Mouse (Mus musculus) mouse embryonic stem cell (cell line): Measurements from ENCODE around the gene Gm26657.

Experiments
- in situ Hi-C, 2 experiments: fragments of 300-500 bp; cut with MboI; formaldehyde crosslinking; loops; 1 replicate in 1 of 2; 3 replicates in 1 of 2; pipeline ENCODE4 v1.14.3; 2019 to 2020; ENCODE audit warnings: low sequenced_read_pairs in 2 of 2, low pct_unique_long_range_greater_than_20kb in 1 of 2, mixed read lengths in 1 of 2; ENCODE audit not compliant: unreplicated experiment in 1 of 2

The Gm26657 gene

DNA sequence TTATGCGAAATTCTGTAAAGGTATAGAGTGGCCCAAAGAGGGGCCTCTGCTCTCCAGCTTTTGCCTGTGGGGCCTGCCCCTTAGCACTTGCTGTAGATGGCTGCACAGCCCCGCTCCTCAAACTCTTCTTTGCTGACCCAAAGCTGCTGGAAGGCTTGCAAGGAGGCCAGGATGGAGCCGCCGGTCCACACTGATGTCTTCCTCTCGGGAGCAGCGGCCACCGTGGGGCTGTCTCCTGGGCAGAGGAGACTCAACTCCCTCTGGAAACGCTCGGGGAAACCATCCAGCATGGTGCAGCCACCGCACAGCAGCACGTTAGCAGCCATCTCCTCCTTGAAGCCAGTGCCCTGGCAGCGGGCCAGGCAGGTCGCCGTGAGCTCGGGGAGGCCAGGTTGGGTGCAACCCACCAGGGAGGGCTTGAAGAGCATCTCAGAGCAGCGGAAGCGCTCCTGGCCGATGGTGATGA lies at the start of gene Gm26657:
Gene Gm26657, plus strand, starts transcription at position 51 of the 466 bp plus-strand sequence.
- in situ Hi-C loops, result no loop called here

- in situ Hi-C loops, result loop anchor here in 1 of 2 experiments (25.0 kb wide), 1 partner anchor 209 kb away; no protein-coding TSS in a partner anchor
Observed at GRCm38 (mm10) chr4:56696401-56696800, 43.5 kb upstream of the Gm26657 start.

GRCm38 (mm10) chr4:56698671-56699070 lies 41.2 kb upstream of the Gm26657 start:
- in situ Hi-C loops, result loop anchor here in 1 of 2 experiments (25.0 kb wide), 1 partner anchor 211 kb away; no protein-coding TSS in a partner anchor

GRCm38 (mm10) chr4:56702234-56702633 lies 37.6 kb upstream of the Gm26657 start:
- in situ Hi-C loops, result no loop called here

DNA sequence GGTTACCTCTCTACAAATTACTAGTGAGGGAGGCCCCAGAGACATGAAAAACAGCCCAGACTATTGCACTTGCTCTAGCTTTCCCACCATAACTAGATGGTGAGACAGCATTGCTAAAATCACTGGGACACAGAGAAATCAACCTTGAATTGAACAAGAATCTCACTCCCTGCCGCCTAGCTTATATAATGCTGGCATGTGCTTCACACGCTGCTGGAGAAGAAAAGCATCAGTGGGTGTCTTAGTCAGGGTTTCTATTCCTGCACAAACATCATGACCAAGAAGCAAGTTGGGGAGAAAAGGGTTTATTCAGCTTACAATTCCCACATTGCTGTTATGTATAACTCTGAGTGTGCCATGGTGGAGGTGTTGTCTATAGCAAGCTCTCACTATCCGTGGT lies 26.7 kb upstream of the Gm26657 start:
- in situ Hi-C loops, result no loop called here

GRCm38 (mm10) chr4:56716801-56717200 lies 23.1 kb upstream of the Gm26657 start:
- in situ Hi-C loops, result no loop called here

DNA sequence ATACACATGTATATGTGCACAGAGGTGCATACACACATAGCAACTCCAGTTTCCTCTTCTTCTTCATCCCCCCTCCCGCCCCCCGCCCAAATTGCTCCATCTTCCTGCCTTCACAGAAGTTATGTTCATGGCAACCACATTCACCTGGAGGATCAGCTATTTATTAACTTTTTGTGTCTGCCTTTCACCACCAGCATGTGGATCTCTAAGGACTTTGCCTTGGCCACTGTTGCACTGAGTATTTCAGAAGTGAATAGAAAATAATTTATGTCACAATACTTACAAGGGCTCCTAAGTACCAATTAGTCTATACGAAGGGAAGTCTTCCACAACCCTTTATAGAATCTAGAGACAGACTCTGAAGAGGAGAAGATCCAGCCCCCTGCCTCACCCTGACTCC lies 21.9 kb upstream of the Gm26657 start:
- in situ Hi-C loops, result no loop called here

DNA sequence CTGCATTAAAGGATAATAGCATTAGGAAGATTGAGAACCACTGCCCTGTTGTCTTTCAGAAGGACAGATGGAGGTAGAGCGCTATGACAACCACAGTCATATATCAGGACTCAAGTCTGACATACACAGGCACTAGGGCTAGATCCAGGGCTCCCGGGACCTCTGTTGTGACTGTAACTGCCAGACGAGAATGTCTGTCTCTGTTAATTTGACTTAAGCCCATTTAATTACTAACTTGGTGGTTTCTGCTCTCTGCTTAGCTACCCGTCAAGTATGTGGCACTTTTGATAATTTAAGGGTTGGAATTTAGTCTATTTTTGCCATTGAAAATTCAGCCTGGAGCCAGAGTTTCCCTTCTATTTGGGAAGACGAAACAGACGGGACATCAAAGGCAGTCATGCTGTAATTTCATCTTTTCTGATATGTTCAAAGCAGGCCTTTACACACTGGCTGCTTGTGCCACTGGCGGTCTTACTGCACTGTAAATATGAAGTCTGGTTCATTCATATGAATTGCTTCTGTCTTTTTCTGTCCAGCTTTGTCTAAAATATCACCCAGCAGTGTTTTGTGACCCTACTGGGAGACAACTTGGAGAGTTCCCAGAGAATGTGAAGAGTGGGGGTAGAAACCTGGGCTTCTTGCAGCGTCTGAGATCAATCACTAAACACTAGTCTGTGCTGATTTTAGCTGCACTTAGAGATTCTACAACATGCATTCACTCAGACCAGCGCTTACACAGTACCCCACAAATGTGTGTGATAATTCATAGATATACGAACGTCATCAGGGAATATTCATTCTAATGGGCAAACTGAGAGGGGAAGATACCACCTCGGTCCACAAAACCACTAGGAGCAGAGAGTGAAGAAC lies 21.1 kb upstream of the Gm26657 start:
- in situ Hi-C loops, result no loop called here

DNA sequence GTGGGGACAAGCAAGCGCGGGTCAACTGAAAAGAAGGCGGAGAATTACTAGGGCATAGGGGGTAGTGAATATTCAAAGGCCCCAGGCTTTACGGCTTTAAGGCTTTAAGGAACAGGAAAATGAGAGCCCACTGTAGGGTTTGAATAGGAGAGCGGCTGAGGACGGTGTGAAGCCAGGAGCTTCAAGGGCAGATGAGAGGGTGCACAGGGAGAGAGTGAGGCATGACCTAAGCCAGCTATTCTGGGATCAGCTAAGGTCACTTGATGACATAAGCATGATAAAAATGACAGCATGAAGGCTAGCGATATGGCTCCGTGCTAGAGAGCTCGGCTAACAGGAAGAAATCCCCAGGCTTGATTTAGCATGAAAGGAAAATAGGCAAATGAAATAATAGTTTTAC lies 20.4 kb upstream of the Gm26657 start:
- in situ Hi-C loops, result no loop called here

- in situ Hi-C loops, result no loop called here
Observed at GRCm38 (mm10) chr4:56720403-56720802, 19.5 kb upstream of the Gm26657 start.

DNA sequence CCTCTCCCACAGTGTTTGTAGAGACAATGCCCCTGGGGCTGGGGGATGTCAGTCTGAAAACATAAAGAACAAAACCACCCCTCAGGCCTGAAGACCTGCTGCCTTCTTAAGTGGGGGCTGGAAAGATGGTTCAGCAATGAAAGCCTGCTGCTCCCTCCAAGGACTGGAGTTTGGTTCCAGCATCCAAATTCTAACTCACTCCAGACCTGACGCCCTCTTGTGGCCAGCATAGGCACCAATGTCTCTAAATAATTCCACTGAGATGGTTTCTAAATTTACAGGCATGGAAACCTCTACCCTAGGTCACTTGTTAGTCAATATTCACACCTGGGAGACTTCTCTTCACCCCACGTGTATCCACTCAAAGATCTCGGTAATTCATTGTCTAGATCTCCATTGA lies 18.4 kb upstream of the Gm26657 start:
- in situ Hi-C loops, result no loop called here

DNA sequence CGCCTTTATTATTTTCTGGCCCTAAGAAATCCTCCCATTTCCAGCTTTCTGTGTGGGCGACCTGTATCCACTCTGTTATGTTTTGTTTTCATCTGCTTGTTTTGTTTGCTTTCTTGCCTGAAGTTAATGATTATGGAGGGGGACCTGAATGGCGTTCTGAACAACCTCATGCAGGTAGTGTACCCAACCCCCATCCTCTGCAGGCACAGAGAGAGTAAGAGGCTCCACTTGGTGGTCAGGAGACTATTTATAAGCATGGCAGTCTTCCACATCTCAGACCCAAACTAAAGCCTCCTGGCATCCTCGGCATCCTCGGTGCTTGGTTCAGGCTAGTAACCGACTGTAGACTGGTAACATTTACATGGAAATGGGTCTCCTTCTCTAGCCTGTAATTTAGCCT lies 17.5 kb upstream of the Gm26657 start:
- in situ Hi-C loops, result no loop called here

- in situ Hi-C loops, result no loop called here
Observed at GRCm38 (mm10) chr4:56723237-56723636, 16.6 kb upstream of the Gm26657 start.

DNA sequence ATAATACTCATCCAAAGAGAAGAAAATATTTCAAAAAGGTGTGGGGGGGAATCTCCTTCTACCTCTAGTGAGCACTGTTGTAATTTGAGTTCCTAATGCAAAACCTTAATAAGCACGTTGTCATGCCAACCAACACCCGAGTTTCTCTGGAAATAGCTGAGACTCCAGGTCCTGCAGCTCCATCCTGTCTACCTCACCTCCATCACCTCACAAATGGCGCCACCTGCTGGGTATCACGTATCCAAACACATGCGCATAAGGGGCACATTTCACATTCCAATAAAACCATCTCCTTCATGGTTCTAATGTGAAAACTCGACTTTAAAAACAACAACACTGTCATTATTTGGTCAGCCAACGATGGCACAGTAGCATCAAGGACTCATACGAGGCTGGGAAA lies 14.0 kb upstream of the Gm26657 start:
- in situ Hi-C loops, result no loop called here

- in situ Hi-C loops, result no loop called here
Observed at GRCm38 (mm10) chr4:56740611-56741010, 741 bp downstream of the Gm26657 start.

- in situ Hi-C loops, result no loop called here
Observed at GRCm38 (mm10) chr4:56741041-56741493, 1.2 kb downstream of the Gm26657 start, which contains the start of gene Actl7b. Actl7b (minus strand) TSS chr4:56741443.

GRCm38 (mm10) chr4:56742698-56743097 lies 2.8 kb downstream of the Gm26657 start:
- in situ Hi-C loops, result no loop called here

DNA sequence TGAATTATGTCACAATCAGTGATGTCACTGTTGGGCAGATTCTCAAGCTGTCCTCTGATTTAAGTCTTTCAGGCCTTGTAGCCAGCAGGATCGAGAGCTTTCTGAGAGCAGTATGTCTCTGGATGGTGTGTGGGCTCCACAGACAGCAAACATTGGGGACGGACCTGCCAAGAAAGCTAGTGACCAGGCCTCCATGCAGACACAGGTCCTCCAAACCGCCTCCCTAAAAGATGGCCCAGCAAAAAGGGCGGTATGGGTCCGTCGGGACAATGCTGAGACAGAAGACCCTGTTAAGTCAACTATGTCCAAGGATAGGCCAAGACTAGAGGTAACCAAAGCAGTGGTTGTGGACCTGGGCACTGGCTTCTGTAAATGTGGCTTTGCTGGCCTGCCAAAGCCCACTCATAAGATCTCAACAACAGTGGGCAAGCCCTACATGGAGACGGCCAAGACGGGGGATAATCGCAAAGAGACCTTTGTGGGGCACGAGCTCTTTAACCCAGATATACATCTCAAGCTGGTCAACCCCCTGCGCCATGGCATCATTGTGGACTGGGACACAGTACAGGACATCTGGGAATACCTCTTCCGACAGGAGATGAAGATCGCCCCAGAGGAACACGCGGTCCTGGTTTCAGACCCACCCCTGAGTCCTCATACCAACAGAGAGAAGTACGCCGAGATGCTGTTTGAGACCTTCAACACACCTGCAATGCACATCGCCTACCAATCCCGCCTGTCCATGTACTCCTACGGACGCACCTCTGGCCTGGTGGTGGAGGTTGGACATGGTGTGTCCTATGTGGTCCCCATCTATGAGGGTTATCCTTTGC lies 3.7 kb downstream of the Gm26657 start, which contains the start of gene Actl7a:
Gene Actl7a, plus strand, starts transcription at position 51 of the 833 bp plus-strand sequence.
- in situ Hi-C loops, result no loop called here

DNA sequence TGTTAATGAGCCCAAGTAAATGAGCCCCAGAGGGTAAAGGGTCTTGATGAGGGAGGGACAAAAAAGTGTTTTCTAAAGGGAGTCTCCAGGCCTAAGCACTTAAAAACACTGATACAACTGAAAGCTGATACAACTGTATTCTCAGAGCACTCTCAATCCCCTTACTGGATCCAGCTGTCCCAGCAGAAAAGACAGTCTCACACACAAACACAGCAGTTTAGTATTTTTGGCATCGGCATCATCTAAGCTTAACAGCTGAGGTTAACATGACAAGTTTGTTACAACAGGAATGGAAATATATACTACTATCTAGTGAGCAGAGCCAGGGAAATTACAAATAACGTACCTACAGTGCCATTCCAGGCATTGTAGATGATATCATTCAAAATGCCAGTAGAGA lies 6.5 kb downstream of the Gm26657 start:
- in situ Hi-C loops, result no loop called here
